Mouse (Mus musculus): ENCODE results near the gene Surf2.
A peak's percentile ranks its signal among the peaks of the same experiment; 100 is the strongest.
"Not testable (repeated sequence)": the region's sequence is repeated elsewhere in the genome, so short reads cannot be mapped to it uniquely, and the experiment has no call there.

Gene Surf2

DNA sequence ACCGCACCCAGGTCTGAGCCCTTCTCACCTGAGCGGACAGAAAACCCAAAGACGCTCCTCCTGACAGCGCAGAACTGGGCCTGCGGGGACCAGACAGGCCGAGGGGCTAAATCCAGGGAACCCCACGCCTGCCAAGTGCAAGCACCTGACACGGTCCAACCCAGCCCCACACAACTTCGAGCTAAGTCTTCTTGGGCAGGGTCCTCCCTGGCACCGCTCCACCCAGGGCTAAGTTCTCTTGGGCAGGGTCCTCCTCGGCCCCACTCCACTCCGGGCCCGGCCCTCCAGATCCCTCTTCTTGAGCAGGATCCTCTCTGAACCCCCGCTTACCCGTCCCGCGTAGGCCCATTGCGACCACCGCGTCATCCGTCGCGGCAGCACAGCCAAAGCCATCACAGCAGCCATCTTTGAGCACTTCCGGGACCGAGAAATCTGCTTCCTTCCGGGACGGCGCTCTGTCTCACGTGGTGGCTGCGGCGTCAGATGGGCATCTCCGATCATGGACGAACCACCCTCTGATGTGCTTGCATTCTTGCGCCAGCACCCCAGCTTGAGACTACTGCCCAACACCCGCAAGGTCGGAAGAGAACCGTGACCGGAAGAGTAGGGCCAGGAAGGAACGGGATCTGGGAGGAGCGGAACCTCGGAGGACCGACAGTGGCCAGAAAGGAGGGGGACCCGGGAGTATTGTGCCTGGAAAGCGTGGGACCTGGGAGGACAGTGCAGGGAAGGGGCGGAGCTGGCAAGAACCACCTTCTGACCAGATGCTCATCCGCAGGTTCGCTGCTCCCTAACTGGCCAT is at the start of gene Surf2, which contains the start of gene Surf1:
TSS of gene Surf2 (plus strand) at position 441 of the 802 bp plus-strand sequence.
TSS of gene Surf1 (minus strand) at position 604 of the 802 bp plus-strand sequence.
- peak; percentile 78 for DNase-seq (ENCODE audit: low spot score)

- no peak for DNase-seq (ENCODE audit: low spot score)
Measured at GRCm38 (mm10) chr2:26870666-26871065, 45.5 kb upstream of the Surf2 start.

DNA sequence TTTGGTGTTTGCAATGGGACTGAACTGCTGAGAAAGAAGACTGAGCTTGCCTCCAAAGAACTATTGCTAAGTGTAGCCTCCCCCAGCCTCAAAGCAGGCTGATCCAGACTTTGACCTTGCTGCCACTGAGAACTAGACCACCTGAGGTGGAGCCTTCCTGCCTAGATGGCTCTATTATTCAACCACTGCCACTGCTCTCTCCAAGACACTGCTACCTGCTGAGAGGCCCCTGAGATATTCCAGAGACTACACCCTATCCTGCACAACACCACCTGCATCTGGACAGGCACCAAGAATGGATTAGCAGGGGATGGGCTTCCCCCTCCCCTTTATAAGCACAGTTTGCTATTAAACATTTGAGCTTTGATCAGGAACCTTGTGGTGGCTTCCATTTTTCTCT is 37.6 kb upstream of the Surf2 start:
- DNase-seq (ENCODE audit: low spot score) = no peak

GRCm38 (mm10) chr2:26885541-26885940 is 30.6 kb upstream of the Surf2 start:
- DNase-seq (ENCODE audit: low spot score) = not testable (repeated sequence)

GRCm38 (mm10) chr2:26886170-26886569 is 30.0 kb upstream of the Surf2 start:
- DNase-seq (ENCODE audit: low spot score) = not testable (repeated sequence)

DNA sequence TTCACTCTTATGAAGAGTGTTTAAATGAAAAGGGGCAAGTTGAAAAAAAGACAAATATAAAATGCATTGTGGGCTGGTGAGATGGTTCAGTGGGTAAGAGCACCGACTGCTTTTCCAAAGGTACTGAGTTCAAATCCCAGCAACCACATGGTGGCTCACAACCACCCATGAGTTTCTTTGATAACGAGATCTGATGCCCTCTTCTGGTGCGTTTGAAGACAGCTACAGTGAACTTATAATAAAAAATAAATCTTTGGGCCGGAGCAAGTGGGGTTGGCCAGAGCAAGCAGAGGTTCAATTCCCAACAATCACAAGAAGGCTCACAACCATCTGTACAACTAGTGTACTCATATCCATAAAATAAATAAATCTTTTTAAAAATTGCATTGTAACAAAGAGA is 20.3 kb upstream of the Surf2 start:
- DNase-seq (ENCODE audit: low spot score) = no peak

- DNase-seq (ENCODE audit: low spot score) = no peak
Measured at GRCm38 (mm10) chr2:26900731-26901130, 15.4 kb upstream of the Surf2 start.

DNA sequence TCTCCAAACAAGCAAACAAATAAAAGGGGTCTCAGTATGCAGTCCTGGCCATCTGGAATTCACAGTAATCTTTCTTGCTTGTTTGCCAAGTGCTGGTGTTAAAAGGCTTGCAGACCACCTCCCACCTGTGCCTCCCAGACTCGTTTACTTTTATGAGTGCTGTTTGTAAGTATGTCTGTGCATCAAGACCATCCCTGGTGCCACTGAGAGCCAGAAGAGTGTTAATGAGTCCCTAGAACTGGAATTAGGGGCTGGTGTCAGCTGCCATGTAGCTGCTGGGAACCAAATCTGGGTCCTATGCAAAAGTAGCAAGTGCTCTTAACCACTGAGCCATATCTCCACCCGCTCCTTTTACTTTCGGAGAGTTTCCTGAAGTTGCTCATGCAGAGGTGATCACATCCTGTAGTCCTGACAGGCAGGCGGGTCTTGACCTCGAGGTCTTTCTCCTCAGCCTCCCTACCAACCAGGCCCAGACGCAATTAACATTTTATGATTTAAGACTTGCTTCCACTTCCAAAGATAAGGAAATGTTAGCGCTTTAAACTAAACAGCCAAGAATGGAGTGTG is 14.2 kb upstream of the Surf2 start:
- no peak for DNase-seq (ENCODE audit: low spot score)

GRCm38 (mm10) chr2:26902467-26903220 is 13.5 kb upstream of the Surf2 start, which contains the start of gene Surf6:
Gene Surf6, minus strand, starts transcription at chr2:26902879.
- DNase-seq (ENCODE audit: low spot score) = peak; percentile 92

GRCm38 (mm10) chr2:26903311-26903710 is 12.9 kb upstream of the Surf2 start:
- DNase-seq (ENCODE audit: low spot score) = no peak

DNA sequence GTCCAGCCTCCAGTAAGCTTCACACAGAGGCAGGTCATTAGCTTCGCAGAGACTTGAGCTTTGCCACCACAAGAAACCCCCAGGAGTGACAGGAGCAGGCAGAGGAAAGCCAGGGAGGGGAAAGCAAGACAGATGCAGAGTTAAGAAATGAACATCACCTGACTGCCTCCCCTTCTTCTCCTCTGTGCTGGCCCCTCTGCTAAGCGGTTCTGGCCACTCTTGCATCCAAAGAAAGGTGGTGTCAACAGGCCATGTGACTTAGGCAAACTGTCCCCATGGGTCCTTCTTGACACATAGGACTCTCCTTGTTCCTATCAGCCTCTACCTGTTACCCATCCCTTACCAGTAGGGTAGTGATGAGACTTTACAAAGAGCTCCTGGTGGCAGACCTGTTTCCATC is 10.2 kb upstream of the Surf2 start:
- no peak for DNase-seq (ENCODE audit: low spot score)

- no peak for DNase-seq (ENCODE audit: low spot score)
Measured at GRCm38 (mm10) chr2:26906431-26906830, 9.7 kb upstream of the Surf2 start.

DNA sequence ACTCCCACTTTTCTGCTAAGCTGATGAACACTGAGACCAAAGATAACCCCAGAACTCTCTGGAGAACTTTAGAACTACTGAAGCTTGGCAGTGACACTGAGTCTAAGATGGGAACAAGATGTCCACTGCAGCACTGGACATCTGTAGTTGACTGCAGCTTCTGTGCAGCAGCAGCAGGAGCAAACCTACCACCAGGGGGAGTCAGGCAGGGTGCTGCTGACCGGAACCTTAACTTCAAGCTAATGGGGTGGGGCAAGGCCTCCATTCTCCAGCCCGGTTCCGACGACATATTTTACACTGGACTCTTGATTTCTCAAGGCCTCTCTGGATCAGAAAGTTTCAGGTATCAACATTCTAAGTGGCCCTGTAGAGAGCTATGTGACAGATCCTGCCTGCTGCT is 9.1 kb upstream of the Surf2 start:
- peak; percentile 73 for DNase-seq (ENCODE audit: low spot score)

GRCm38 (mm10) chr2:26908710-26909386 is 7.3 kb upstream of the Surf2 start:
- DNase-seq (ENCODE audit: low spot score) = no peak

GRCm38 (mm10) chr2:26909387-26909784 is 6.8 kb upstream of the Surf2 start:
- DNase-seq (ENCODE audit: low spot score) = no peak

DNA sequence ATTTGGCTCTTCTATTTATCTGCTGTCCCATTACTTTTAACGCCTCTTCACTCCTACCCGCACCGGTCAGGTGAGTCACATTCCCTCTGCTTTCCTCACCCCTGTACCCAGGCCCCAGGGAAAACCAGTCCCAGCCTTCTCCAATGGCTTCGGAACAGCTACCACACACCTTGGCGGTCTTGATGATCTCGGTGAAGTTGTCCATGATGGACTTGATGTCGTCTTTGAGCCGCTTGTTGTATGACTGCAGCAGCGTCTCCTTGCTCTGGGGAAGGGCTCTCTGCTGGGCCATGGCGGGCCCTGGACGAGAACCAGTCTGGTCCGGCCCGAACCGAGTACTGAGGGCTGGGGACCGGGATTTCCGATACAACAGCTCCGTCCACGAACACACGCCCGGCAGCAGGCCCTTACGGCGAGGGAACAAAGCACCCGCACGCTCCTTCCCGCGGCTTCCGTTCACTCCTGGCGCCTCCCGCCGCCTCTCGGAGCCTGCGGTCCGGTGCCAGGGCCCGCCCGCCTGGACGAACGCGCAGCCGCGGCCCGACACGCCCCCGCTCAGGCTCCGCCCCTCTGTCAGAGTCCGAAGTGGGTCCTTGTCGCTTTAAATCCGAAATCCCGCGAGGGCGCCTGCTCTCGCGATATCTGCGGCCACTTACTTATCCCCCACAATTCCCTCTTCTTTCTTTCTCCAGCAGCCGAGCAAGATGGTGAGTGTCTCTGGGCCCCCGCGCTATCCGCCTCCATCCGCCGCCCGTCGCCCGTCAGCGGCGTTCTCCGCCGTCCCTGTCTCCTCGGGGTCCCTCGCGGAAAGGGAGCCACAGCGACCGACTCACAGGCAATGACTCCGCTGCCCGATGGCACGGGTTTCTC is 5.8 kb upstream of the Surf2 start, which contains the start of the genes Med22 and Rpl7a:
TSS of gene Med22 (minus strand) at position 554 of the 870 bp plus-strand sequence.
TSS of gene Rpl7a (plus strand) at position 641 of the 870 bp plus-strand sequence.
- peak; percentile 100 for DNase-seq (ENCODE audit: low spot score)

DNA sequence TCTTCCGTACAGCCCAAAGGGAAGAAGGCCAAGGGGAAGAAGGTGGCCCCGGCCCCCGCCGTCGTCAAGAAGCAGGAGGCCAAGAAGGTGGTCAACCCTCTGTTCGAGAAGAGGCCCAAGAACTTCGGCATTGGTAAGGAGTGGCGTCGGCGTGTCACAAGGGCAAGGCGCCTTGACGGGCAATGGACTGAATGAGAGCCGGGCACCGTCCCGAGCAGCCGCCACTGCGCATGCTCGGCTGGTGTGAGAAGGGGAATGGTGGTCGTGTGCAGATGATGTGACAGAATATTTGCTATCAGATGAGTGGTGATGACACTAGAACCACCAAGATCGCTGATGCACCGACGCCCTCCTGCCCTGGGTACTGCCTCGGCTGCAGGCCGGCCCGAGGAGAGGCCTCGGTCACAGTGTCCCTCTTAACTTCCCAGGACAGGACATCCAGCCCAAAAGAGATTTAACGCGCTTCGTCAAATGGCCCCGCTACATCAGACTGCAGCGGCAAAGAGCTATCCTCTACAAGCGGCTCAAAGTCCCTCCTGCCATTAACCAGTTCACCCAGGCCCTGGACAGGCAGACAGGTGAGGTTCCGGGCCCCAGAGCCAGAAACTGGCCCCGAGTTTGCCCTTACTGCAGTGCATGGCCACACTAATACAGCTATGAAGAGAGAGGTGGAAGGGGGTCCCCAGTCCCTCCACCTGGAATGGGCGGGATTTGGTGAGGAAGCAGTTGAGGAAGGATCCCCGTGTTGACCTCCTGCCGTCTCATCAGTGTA is 5.0 kb upstream of the Surf2 start:
- DNase-seq (ENCODE audit: low spot score) = peak; percentile 82

- DNase-seq (ENCODE audit: low spot score) = no peak
Measured at GRCm38 (mm10) chr2:26912253-26912770, 3.9 kb upstream of the Surf2 start.

DNA sequence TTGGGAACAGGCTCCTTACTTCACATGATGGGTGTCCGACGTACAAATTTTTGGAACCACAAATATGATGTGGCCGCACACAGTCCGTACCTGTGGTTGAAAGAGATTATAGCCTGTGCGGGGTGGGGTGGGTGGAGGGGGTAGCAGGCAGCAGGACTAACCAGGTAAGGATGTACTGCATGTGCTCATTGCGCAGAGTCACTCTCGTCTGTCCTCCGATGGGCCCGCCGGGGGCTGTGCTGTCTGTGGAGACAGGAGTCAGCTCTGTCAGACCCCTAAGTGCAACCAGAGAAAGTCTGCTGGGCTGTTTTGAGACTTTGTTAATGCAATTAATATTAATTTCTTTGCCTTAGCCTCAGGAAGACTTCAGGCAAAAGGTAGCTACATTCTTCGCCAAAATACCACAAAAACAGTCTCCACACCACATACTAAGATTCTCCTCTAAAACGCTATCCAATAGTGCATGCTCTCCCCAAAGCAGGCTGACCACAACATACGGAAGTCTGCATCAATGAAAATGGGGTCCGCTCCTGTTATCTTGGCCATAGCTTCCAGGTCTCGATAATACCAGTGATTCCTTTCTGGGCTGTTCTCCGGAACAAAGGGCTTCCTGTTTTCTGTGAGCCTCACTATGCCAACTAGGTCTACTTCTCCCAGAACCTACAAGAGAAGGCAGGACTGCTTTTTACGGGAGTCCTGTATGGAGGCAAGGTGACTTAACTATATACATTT is 2.6 kb upstream of the Surf2 start:
- DNase-seq (ENCODE audit: low spot score) = no peak
